Mouse (Mus musculus) intestine, embryonic 16.5 days (tissue): ENCODE results near the gene Map3k3. TPM values are rescaled to one million over a fixed set of nuclear protein-coding genes. Genes with fewer than 3 reads are reported as not detected.

Source experiments
- ATAC-seq: fragments of 200-750 bp; cut with Nextera tagmentation; 2 replicates; pipeline ENCODE4 v1.8.0; 2017; ENCODE audit warnings: moderate TSS enrichment, moderate library complexity
- H3K27ac ChIP-seq: fragments of 300-500 bp; sonication (generic); 2 replicates; pipeline ENCODE4 v1.5.1; 2014; ENCODE audit warnings: mild to moderate bottlenecking, low read length
- H3K27me3 ChIP-seq: fragments of 300-500 bp; sonication (generic); replicated peaks from 2 replicates; pipeline ENCODE4 v1.6.1; 2014; ENCODE audit warnings: low read length, control low read depth, mixed read lengths; ENCODE audit not compliant: control insufficient read depth, insufficient read depth
- H3K36me3 ChIP-seq: fragments of 300-500 bp; sonication (generic); 2 replicates; pipeline ENCODE4 v1.6.1; 2014; ENCODE audit warnings: low read length, control low read depth; ENCODE audit not compliant: control insufficient read depth, insufficient read depth
- H3K4me1 ChIP-seq: fragments of 300-500 bp; sonication (generic); 2 replicates; pipeline ENCODE4 v1.6.1; 2014; ENCODE audit warnings: low read length, control low read depth, mixed read lengths; ENCODE audit not compliant: control insufficient read depth, insufficient read depth
- H3K4me2 ChIP-seq: fragments of 300-500 bp; sonication (generic); 2 replicates; pipeline ENCODE4 v1.6.1; 2014; ENCODE audit warnings: low read depth, low read length, control low read depth
- H3K4me3 ChIP-seq: fragments of 300-500 bp; sonication (generic); 2 replicates; pipeline ENCODE4 v1.5.1; 2014; ENCODE audit warnings: mild to moderate bottlenecking, low read length
- H3K9ac ChIP-seq: fragments of 300-500 bp; sonication (generic); 2 replicates; pipeline ENCODE4 v1.6.1; 2014; ENCODE audit warnings: low read depth, low read length
- H3K9me3 ChIP-seq: fragments of 300-500 bp; sonication (generic); 2 replicates; pipeline ENCODE4 v1.6.1; 2016; ENCODE audit warnings: low read length, control low read depth; ENCODE audit not compliant: control insufficient read depth
- WGBS: fragments of 180-500 bp; shearing (Covaris S2); extraction: QIAGEN DNeasy Blood & Tissue Kit; methylation state at CpG from one replicate; pipeline ENCODE4 v1.1.7; 2014; 5-methylcytosine and 5-hydroxymethylcytosine counted together
- polyA plus RNA-seq: library from polyadenylated mRNA; unstranded; fragments of >200 nt; fragmentation: Nextera tagmentation; extraction: Ambion mirVana; gene quantifications from 2 replicates; pipeline ENCODE4 v1.2.1, GENCODE M21; 2015

Gene Map3k3
- polyA plus RNA-seq, 1 experiment from 2014 or later = 6.1 TPM

DNA sequence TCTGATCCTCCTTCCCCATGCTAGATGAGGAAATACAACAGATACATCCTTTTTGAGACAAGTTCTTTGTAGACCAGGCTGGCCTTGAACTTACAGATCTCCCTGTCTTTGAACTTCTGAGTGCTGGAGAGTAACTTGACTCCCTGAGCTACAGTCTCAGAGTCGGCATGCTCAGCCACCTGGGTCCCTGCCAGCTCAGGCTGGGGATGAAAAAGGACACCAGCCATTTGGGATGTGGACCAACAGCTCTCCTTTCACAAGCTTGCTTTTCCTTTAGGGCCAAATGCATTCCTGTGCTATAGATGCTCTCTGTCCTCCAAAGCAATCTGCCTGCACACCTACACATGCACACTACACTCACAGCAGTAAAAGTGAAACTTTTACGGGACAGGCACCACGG is 90.7 kb downstream of the Map3k3 start:
- H3K27ac ChIP-seq = no peak overlapping the region
- no peaks in the 10 kb centered on the region for H3K4me1 ChIP-seq
- H3K4me3 ChIP-seq = no peak overlapping the region
- H3K9me3 ChIP-seq = no peaks in the 10 kb centered on the region
- H3K9ac ChIP-seq = no peak overlapping the region
- H3K4me2 ChIP-seq = no peak overlapping the region
- H3K27me3 ChIP-seq = no peaks in the 10 kb centered on the region
- no peak for ATAC-seq
- H3K36me3 ChIP-seq = no peaks in the 10 kb centered on the region
- WGBS = 55% methylated on average over 3 of the region's 3 CpGs

DNA sequence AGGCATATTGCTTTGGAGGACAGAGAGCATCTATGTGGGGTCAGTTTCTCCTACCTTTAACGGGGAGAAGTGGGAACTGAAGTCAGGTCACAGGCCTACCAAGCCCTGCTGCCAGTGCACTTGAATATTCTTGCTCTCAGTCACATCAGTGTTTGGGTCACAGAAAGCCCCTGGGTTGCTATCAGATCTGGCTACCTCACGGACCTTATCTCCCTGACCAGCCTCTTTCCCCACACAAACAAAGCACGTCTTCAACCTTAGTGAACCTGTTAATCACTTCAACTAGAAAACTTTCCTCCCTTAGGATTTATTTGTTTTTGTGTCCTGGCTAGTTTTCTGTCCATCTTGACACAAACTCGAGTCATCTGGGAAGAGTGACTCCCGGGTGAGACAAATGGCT is 92.0 kb downstream of the Map3k3 start:
- no peaks in the 10 kb centered on the region for H3K27me3 ChIP-seq
- H3K27ac ChIP-seq = no peak overlapping the region
- no peaks in the 10 kb centered on the region for H3K36me3 ChIP-seq
- no peak for ATAC-seq
- H3K4me3 ChIP-seq = no peak overlapping the region
- no peaks in the 10 kb centered on the region for H3K4me1 ChIP-seq
- H3K9ac ChIP-seq = no peak overlapping the region
- H3K9me3 ChIP-seq = no peaks in the 10 kb centered on the region
- H3K4me2 ChIP-seq = no peak overlapping the region
- WGBS = 74% methylated on average over 5 of the region's 5 CpGs

GRCm38 (mm10) chr11:106178036-106178782 is 93.8 kb downstream of the Map3k3 start:
- no peak overlapping the region for H3K4me3 ChIP-seq
- no peak overlapping the region for H3K9ac ChIP-seq
- ATAC-seq = no peak

GRCm38 (mm10) chr11:106179711-106180448 is 95.5 kb downstream of the Map3k3 start:
- Histone ChIP-seq H3K4me1 (no peaks in the 10 kb centered on the region), H3K27me3 (no peaks in the 10 kb centered on the region), H3K27ac (no peak overlapping the region), H3K9ac (no peak overlapping the region), H3K4me2 (no peak overlapping the region), H3K9me3 (no peaks in the 10 kb centered on the region), H3K4me3 (no peak overlapping the region), H3K36me3 (no peaks in the 10 kb centered on the region)
- no peak for ATAC-seq
- WGBS = 72% methylated on average over 7 of the region's 7 CpGs

More at GRCm38 (mm10) chr11:106178036-106178782, 93.8 kb downstream of the Map3k3 start:
- Histone ChIP-seq H3K27ac (no peak overlapping the region), H3K4me1 (no peaks in the 10 kb centered on the region), H3K9me3 (no peaks in the 10 kb centered on the region), H3K36me3 (no peaks in the 10 kb centered on the region), H3K4me2 (no peak overlapping the region), H3K27me3 (no peaks in the 10 kb centered on the region)
- WGBS = 66% methylated on average over 5 of the region's 5 CpGs

- Histone ChIP-seq H3K4me2 (no peak overlapping the region), H3K27me3 (no peaks in the 10 kb centered on the region), H3K27ac (no peak overlapping the region), H3K36me3 (no peaks in the 10 kb centered on the region), H3K4me3 (no peak overlapping the region), H3K9me3 (no peaks in the 10 kb centered on the region), H3K4me1 (no peaks in the 10 kb centered on the region), H3K9ac (no peak overlapping the region)
- no peak for ATAC-seq
- WGBS = 90% methylated on average over 2 of the region's 2 CpGs
These were observed 96.0 kb downstream of the Map3k3 start for GRCm38 (mm10) chr11:106180449-106180801.

GRCm38 (mm10) chr11:106187326-106187725 is 102.9 kb downstream of the Map3k3 start:
- no peak overlapping the region for H3K4me3 ChIP-seq
- H3K27ac ChIP-seq = no peak overlapping the region
- WGBS = 94% methylated on average over 4 of the region's 4 CpGs
- no peak overlapping the region for H3K9ac ChIP-seq
- no peaks in the 10 kb centered on the region for H3K9me3 ChIP-seq
- H3K36me3 ChIP-seq = no peaks in the 10 kb centered on the region
- H3K4me2 ChIP-seq = no peak overlapping the region
- ATAC-seq = no peak
- H3K4me1 ChIP-seq = peaks cover 3% of the 10 kb centered on the region; the same call in 1 of the 2 replicates
- H3K27me3 ChIP-seq = no peaks in the 10 kb centered on the region

DNA sequence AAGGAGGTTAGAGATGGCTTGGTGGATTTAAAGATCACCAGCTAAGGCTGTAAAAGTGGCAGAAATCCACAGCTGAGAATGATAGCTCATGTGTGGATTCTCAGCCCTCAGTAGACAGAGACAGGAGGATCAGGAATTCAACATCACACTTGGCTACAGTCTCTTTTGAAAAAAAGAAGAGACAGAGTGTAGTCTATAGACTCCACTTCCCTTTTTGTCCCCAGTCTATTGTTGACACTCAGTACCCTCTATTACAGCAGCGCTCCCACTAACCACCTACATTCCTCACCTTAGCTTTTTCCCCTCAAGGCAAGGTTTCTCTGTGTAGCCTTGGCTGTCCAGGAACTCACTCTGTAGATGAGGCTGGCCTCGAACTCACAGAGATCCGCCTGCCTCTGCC is 107.3 kb downstream of the Map3k3 start:
- peaks cover 8% of the 10 kb centered on the region for H3K4me1 ChIP-seq
- ATAC-seq = no peak
- H3K36me3 ChIP-seq = no peaks in the 10 kb centered on the region
- no peaks in the 10 kb centered on the region for H3K9me3 ChIP-seq
- no peak overlapping the region for H3K9ac ChIP-seq
- no peak overlapping the region for H3K4me3 ChIP-seq
- H3K27me3 ChIP-seq = no peaks in the 10 kb centered on the region
- no peak overlapping the region for H3K27ac ChIP-seq
- 96% methylated on average over 3 of the region's 3 CpGs for WGBS
- H3K4me2 ChIP-seq = no peak overlapping the region

GRCm38 (mm10) chr11:106192241-106192640 is 107.8 kb downstream of the Map3k3 start:
- 77% methylated on average over 5 of the region's 5 CpGs for WGBS
- Histone ChIP-seq H3K27ac (no peak overlapping the region), H3K4me1 (peaks cover 8% of the 10 kb centered on the region), H3K36me3 (no peaks in the 10 kb centered on the region), H3K9me3 (no peaks in the 10 kb centered on the region), H3K27me3 (no peaks in the 10 kb centered on the region), H3K4me3 (peak overlapping the region; percentile 86; the same call in 1 of the 2 replicates), H3K4me2 (peak overlapping the region; percentile 72; the same call in 1 of the 2 replicates), H3K9ac (peak overlapping the region; percentile 79; the same call in 1 of the 2 replicates)
- ATAC-seq = no peak

GRCm38 (mm10) chr11:106192657-106193370 is 108.4 kb downstream of the Map3k3 start:
- Histone ChIP-seq H3K4me3 (peak overlapping the region; percentile 86), H3K9me3 (no peaks in the 10 kb centered on the region), H3K4me2 (peak overlapping the region; percentile 72), H3K36me3 (0 out of 2 replicates have a peak, but pooled peaks cover 3% of the 10 kb centered on the region), H3K27me3 (no peaks in the 10 kb centered on the region), H3K9ac (peak overlapping the region; percentile 79), H3K27ac (peak overlapping the region; percentile 85), H3K4me1 (peaks cover 8% of the 10 kb centered on the region)
- 9% methylated on average over 19 of the region's 19 CpGs for WGBS
- ATAC-seq = no peak; the same call in 1 of the 2 replicates
